Mouse (Mus musculus) testis, adult 2 months (tissue): ENCODE results near the gene A430078G23Rik.

Experiments
- CTCF ChIP-seq: fragments of 200-500 bp; IDR thresholded peaks from 2 replicates; pipeline ENCODE4 v1.5.1; 2012; ENCODE audit warnings: low read depth, mild to moderate bottlenecking, inconsistent platforms, low read length, moderate library complexity; ENCODE audit not compliant: control insufficient read depth, insufficient read depth, insufficient replicate concordance
- POLR2A ChIP-seq: fragments of 200-500 bp; IDR thresholded peaks from 2 replicates; pipeline ENCODE4 v1.6.1; 2012; ENCODE audit warnings: low read depth, mild to moderate bottlenecking, inconsistent platforms, low read length, moderate library complexity; ENCODE audit not compliant: control insufficient read depth

- TF ChIP-seq POLR2A: no peak
- TF ChIP-seq CTCF: no peak
Measured at GRCm38 (mm10) chr8:3337971-3338370, 15.2 kb upstream of the A430078G23Rik start.
